Mouse (Mus musculus) forebrain, embryonic 10.5 days (tissue): ENCODE results near the gene Zfand6. TPM values are rescaled to one million over a fixed set of nuclear protein-coding genes. Genes with fewer than 3 reads are reported as not detected.

Source experiments
- DNase-seq: peaks from one replicate; pipeline ENCODE4 v3.0.0-alpha.2; 2017; ENCODE audit warnings: low spot score; ENCODE audit errors: extremely low spot score
- H3K27ac ChIP-seq: fragments of 300-500 bp; sonication (generic); 2 replicates; pipeline ENCODE4 v1.5.1; 2016; ENCODE audit warnings: mild to moderate bottlenecking
- H3K27me3 ChIP-seq: fragments of 300-500 bp; sonication (generic); 2 replicates; pipeline ENCODE4 v1.6.1; 2016; ENCODE audit warnings: mild to moderate bottlenecking; ENCODE audit not compliant: poor library complexity, severe bottlenecking
- H3K36me3 ChIP-seq: fragments of 300-500 bp; sonication (generic); replicated peaks from 2 replicates; pipeline ENCODE4 v1.6.1; 2016; ENCODE audit warnings: mild to moderate bottlenecking, moderate library complexity
- H3K4me1 ChIP-seq: fragments of 300-500 bp; sonication (generic); 2 replicates; pipeline ENCODE4 v1.6.1; 2016
- H3K4me3 ChIP-seq: fragments of 300-500 bp; sonication (generic); 2 replicates; pipeline ENCODE4 v1.5.1; 2016; ENCODE audit warnings: mild to moderate bottlenecking, moderate library complexity
- H3K9me3 ChIP-seq: fragments of 300-500 bp; sonication (generic); 2 replicates; pipeline ENCODE4 v1.6.1; 2016; ENCODE audit warnings: mild to moderate bottlenecking, moderate library complexity
- WGBS: fragments of 180-500 bp; shearing (Covaris S2); methylation state at CpG from one replicate; pipeline ENCODE4 v1.1.7; 2016; 5-methylcytosine and 5-hydroxymethylcytosine counted together
- polyA plus RNA-seq: library from polyadenylated mRNA; unstranded; fragments of >200 nt; fragmentation: Nextera tagmentation; extraction: Ambion mirVana; gene quantifications from 2 replicates; pipeline ENCODE4 v1.2.1, GENCODE M21; 2016

The Zfand6 gene
- polyA plus RNA-seq, 1 experiment from 2014 or later: 149 TPM

DNA sequence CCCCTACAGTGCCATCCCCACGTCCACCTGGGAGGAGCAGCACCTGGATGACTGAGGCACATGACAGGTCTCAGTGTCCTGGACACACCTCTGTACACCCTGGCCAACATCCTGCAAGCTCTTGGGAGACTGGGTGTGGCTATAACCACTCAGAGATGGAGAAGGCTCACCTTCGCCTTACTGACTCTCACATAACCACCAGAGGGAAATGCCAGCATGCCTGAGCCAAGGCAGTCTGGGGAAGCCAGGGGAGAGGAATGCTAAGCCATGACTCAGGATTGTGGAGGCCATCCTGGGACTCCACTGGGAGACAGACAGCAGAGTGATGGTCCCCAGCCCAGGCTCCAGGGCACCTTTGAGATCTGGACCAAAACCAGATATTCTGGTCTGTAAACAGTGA, 112.7 kb downstream of the Zfand6 start:
- H3K27ac ChIP-seq: no peak overlapping the region
- WGBS: 88% methylated on average over 2 of the region's 2 CpGs
- H3K4me3 ChIP-seq: no peak overlapping the region
- no peaks in the 10 kb centered on the region for H3K36me3 ChIP-seq
- H3K9me3 ChIP-seq: no peaks in the 10 kb centered on the region
- H3K4me1 ChIP-seq: 0 out of 2 replicates have a peak, but pooled peaks cover 3% of the 10 kb centered on the region
- DNase-seq: no peak
- no peaks in the 10 kb centered on the region for H3K27me3 ChIP-seq

GRCm38 (mm10) chr7:84566200-84566599, 123.6 kb downstream of the Zfand6 start:
- H3K9me3 ChIP-seq: no peaks in the 10 kb centered on the region
- no peaks in the 10 kb centered on the region for H3K4me1 ChIP-seq
- no peak overlapping the region for H3K27ac ChIP-seq
- 86% methylated on average over 6 of the region's 6 CpGs for whole genome bisulfite sequencing
- no peak overlapping the region for H3K4me3 ChIP-seq
- no peaks in the 10 kb centered on the region for H3K27me3 ChIP-seq
- no peaks in the 10 kb centered on the region for H3K36me3 ChIP-seq
- DNase-seq: no peak

DNA sequence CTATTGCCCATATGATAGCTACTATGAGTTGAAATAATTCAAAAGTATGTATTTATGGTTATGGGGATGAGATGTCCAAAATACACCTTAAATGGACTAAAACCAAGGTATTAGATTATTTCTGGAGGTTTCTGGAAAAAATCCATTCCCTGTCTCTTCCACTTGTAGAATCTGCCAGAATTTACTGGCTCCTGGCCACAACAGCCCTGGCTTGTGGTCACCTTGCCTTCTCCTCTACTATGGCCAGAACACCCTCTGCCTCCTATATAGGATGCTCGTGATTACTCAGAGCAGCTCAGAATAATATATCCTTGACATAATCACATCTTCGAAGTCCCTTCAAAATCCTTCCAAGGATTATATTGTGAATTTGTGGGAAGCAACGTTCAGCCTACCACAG, 125.5 kb downstream of the Zfand6 start:
- Histone ChIP-seq H3K27ac (no peak overlapping the region), H3K4me1 (no peaks in the 10 kb centered on the region), H3K9me3 (no peaks in the 10 kb centered on the region), H3K36me3 (no peaks in the 10 kb centered on the region), H3K27me3 (no peaks in the 10 kb centered on the region), H3K4me3 (no peak overlapping the region)
- 88% methylated on average over 3 of the region's 3 CpGs for WGBS
- no peak for DNase-seq

Other genes with a start within 250 kb of the Zfand6 start
- 0.04 and 0.09 TPM in 2 replicates for gene Gm2115, start 161.0 kb downstream of the Zfand6 start, polyA plus RNA-seq
- gene Fah, start 83.2 kb downstream of the Zfand6 start, polyA plus RNA-seq: 1.9 and 2.2 TPM in 2 replicates
- 0.12 TPM in 1 of 2 replicates, not detected in the other for gene Olfr291, start 163.6 kb upstream of the Zfand6 start, polyA plus RNA-seq